In the genomic region with DNA sequence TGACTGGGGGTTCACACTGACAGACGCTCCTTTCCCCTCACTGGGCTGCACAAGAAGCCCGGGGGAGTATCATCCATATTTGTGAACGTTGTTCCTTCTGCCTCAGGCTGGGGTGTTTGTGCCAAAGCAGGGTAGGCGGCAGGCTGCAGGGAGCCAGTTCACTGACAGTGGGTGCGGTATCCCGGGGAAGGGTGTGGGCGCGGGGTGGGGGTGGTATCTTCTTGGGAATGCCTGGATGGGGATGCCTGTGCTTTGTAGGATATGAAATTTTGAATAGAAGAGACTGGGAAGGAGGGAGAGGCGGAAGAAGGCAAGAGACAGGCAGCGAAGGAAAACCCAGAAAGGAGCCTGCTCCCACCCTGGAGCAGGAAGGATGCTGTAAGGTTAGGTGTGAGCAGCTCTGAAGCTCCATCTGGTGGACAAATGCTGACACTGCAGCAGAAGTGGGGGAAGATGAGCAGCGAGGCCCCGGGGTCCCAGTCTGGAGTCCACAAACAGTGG, we compare ENCODE assay signal across 9 mouse cellular contexts. TPM values are rescaled to one million over a fixed set of nuclear protein-coding genes. Genes with fewer than 3 reads are reported as not detected.
DNase-seq lines count a peak whose midpoint lies in the region; ATAC-seq and TF ChIP-seq lines count a peak whose summit lies in the region.
"Had no signal": no experiment of that assay in that cellular context is flagged by ENCODE, and none has a peak within 500 bp of the region (broad histone marks: within the 10 kb centered on the region; RNA-seq: fewer than 3 reads in every experiment).

No protein-coding gene starts in this region.

- no peak for TF ChIP-seq POLR2A in liver, adult 2 months (IDR thresholded peaks at IDR 0.05; ENCODE audit: extremely low read depth, insufficient read depth, low read length)

- H3K27ac ChIP-seq in kidney, embryonic 15.5 days = no peak overlapping the region
- H3K27ac ChIP-seq in liver, adult 2 months (replicated peaks; ENCODE audit: insufficient read depth, low read depth, low read length) = no peak overlapping the region
- no peak overlapping the region for H3K27ac ChIP-seq in neural tube, embryonic 12.5 days
- H3K27ac ChIP-seq: embryonic facial prominence, embryonic 15.5 days had no signal

- 34% methylated on average over 12 of the region's 12 CpGs for WGBS in kidney, embryonic 15.5 days
- 30% methylated on average over 12 of the region's 12 CpGs for WGBS in liver, adult 2 months
- 33% methylated on average over 12 of the region's 12 CpGs for WGBS in neural tube, embryonic 12.5 days

- peak; percentile 24 for DNase-seq in kidney, adult 11 months
- DNase-seq in cerebellum, adult 11 months = peak; percentile 84
- peak; percentile 71 for DNase-seq in forelimb bud, embryonic 11.5 days (ENCODE audit: low read depth, low spot score)
- DNase-seq in kidney, adult 8-10 months = peak; percentile 7 to 57
- DNase-seq in liver, adult 2 months (ENCODE audit: extremely low read depth, low read depth, low spot score) = no peak
- DNase-seq in telencephalon, adult 2 months (ENCODE audit: low read depth, low spot score) = peak; percentile 82

- H3K79me2 ChIP-seq in liver, adult 2 months (ENCODE audit: control insufficient read depth, insufficient read depth, low read length) = no peaks in the 10 kb centered on the region

- no peak overlapping the region for H3K9ac ChIP-seq in kidney, embryonic 15.5 days
- H3K9ac ChIP-seq in liver, adult 2 months (ENCODE audit: low read depth, low read length) = no peak overlapping the region
- H3K9ac ChIP-seq in neural tube, embryonic 12.5 days = no peak overlapping the region
- H3K9ac ChIP-seq: embryonic facial prominence, embryonic 15.5 days had no signal

- ATAC-seq in kidney, embryonic 15.5 days (replicated peaks; ENCODE audit: low FRiP score) = no peak
- ATAC-seq in neural tube, embryonic 12.5 days (ENCODE audit: low FRiP score, low read depth) = 0 out of 2 replicates have a peak, but pooled peaks have one; percentile 25

- no peaks in the 10 kb centered on the region for H3K4me1 ChIP-seq in kidney, embryonic 15.5 days
- H3K4me1 ChIP-seq in liver, adult 2 months (ENCODE audit: control insufficient read depth, insufficient read depth, low read length) = no peaks in the 10 kb centered on the region
- H3K4me1 ChIP-seq in neural tube, embryonic 12.5 days = peaks cover 4% of the 10 kb centered on the region; the same call in 1 of the 2 replicates
- H3K4me1 ChIP-seq: embryonic facial prominence, embryonic 15.5 days had no signal

- H3K4me2 ChIP-seq in kidney, embryonic 15.5 days = no peak overlapping the region
- peak overlapping the region; percentile 25; the same call in 1 of the 2 replicates for H3K4me2 ChIP-seq in neural tube, embryonic 12.5 days (replicated peaks)
- H3K4me2 ChIP-seq: embryonic facial prominence, embryonic 15.5 days had no signal

- no peaks in the 10 kb centered on the region for H3K9me3 ChIP-seq in kidney, embryonic 15.5 days (replicated peaks)
- no peaks in the 10 kb centered on the region for H3K9me3 ChIP-seq in neural tube, embryonic 12.5 days
- H3K9me3 ChIP-seq: embryonic facial prominence, embryonic 15.5 days had no signal

- TF ChIP-seq CTCF in liver, adult 2 months (IDR thresholded peaks at IDR 0.05; ENCODE audit: low read depth, low read length) = peak; percentile 95

- no peak overlapping the region for H3K4me3 ChIP-seq in kidney, embryonic 15.5 days (replicated peaks)
- no peak overlapping the region for H3K4me3 ChIP-seq in liver, adult 2 months (ENCODE audit: insufficient read depth, low read depth, low read length)
- H3K4me3 ChIP-seq in neural tube, embryonic 12.5 days = no peak overlapping the region
- H3K4me3 ChIP-seq: embryonic facial prominence, embryonic 15.5 days had no signal

- H3K36me3 ChIP-seq in kidney, embryonic 15.5 days = no peaks in the 10 kb centered on the region
- no peaks in the 10 kb centered on the region for H3K36me3 ChIP-seq in liver, adult 2 months (ENCODE audit: control insufficient read depth, insufficient read depth, low read length)
- no peaks in the 10 kb centered on the region for H3K36me3 ChIP-seq in neural tube, embryonic 12.5 days
- H3K36me3 ChIP-seq: embryonic facial prominence, embryonic 15.5 days had no signal

- peaks cover 22% of the 10 kb centered on the region for H3K27me3 ChIP-seq in kidney, embryonic 15.5 days
- H3K27me3 ChIP-seq in liver, adult 2 months (ENCODE audit: control insufficient read depth, insufficient read depth, low read length) = no peaks in the 10 kb centered on the region
- 0 out of 2 replicates have a peak, but pooled peaks cover 3% of the 10 kb centered on the region for H3K27me3 ChIP-seq in neural tube, embryonic 12.5 days (replicated peaks)

RNA-seq across cellular contexts. Expression of a gene that starts 14.8 kb away (rescaled TPM):
- not detected in 2 replicates for polyA plus RNA-seq in kidney, embryonic 15.5 days (2015; fragmentation: Nextera tagmentation; extraction: Ambion mirVana)
- total RNA-seq in liver, adult 2 months (2014; rRNA removed) = not detected in 2 replicates
- polyA plus RNA-seq in liver, adult 2 months (2012; rRNA removed) = not detected in 2 replicates
- polyA plus RNA-seq in neural tube, embryonic 12.5 days (2016; fragmentation: Nextera tagmentation; extraction: Ambion mirVana) = not detected in 2 replicates
- polyA plus RNA-seq: embryonic facial prominence, embryonic 15.5 days had no signal

RNA-seq across cellular contexts. Expression of a gene that starts 38.7 kb away (rescaled TPM):
- 0.06 and 0.13 TPM in 2 replicates for polyA plus RNA-seq in kidney, embryonic 15.5 days (2015; fragmentation: Nextera tagmentation; extraction: Ambion mirVana)
- not detected in 2 replicates for total RNA-seq in liver, adult 2 months (2014; rRNA removed)
- polyA plus RNA-seq in liver, adult 2 months (2012; rRNA removed) = 0.04 TPM in 1 of 2 replicates, not detected in the other
- polyA plus RNA-seq in neural tube, embryonic 12.5 days (2016; fragmentation: Nextera tagmentation; extraction: Ambion mirVana) = 2.3 and 2.4 TPM in 2 replicates

RNA-seq across cellular contexts. Expression of a gene that starts 59.9 kb away (rescaled TPM):
- polyA plus RNA-seq in kidney, embryonic 15.5 days (2015; fragmentation: Nextera tagmentation; extraction: Ambion mirVana) = 9.8 and 13.6 TPM in 2 replicates
- 1.5 and 1.6 TPM in 2 replicates for total RNA-seq in liver, adult 2 months (2014; rRNA removed)
- polyA plus RNA-seq in liver, adult 2 months (2012; rRNA removed) = 1.2 and 1.4 TPM in 2 replicates
- 271 and 288 TPM in 2 replicates for polyA plus RNA-seq in neural tube, embryonic 12.5 days (2016; fragmentation: Nextera tagmentation; extraction: Ambion mirVana)

Comparison
In these comparisons a context has a peak if more than half of its experiments do, and no peak if none do; other contexts are left out.
1. RNA of a gene that starts 59.9 kb away (polyA plus RNA-seq): 271 to 288 TPM in neural tube, embryonic 12.5 days; 9.8 to 13.6 TPM in kidney, embryonic 15.5 days and 1.2 to 1.4 TPM in liver, adult 2 months; every median in the first group is over 10 times any median in the second.